Mouse (Mus musculus): ENCODE measurements at regions not wholly inside any gene's neighbourhood (a gene's known extent, or its start where the extent isn't known, plus 50 kb on each side); places are given as distances from the start of the nearest gene placed in this dataset.

DNA sequence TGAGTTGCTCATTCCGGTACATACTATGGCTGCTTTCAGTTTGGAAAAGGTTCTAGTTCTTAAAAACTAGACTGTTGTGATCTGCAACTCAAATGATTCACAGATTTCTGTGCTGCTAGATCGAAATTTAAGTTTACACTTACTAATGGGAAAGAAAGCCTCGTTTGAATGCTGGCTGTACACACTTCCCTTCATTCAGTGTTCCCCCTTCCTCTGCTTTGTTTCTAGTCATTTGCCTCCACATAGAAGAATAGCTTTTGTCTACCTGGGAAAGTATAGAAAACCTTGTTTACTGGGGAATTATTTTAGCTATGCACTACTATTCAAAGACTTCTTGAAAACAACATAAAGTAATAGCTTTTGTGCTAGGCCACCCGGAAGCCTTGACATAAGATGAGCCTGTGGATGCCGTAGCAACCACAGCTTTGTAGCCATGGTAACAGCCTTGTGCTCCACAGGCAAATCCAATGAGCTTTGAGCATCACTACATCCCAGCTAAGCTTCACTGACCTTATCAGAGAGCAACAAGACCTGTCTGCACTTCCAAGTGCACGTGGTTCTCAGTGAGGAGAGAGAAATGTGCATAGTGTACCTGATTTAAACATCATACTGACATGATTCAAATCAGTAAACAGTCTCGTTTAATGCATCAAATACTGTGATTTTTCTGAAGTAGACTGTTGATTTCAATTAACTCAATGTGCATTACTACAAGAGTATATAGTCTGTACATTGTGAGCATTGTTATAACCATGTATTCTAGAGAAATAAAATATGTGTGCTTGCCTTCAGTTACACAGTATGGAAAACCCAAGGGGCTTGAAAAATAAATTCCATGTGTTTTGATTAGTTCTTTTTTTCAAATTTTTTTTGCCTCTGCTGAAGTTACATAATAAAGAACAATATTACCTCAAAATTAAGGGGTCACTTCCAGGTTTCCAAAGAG, 165.5 kb upstream of the Prlr start:
- H3K4me1 ChIP-seq (ENCODE audit: control insufficient read depth in 1 of 2, insufficient read depth in 2 of 2, low read length in 2 of 2), result peaks cover 0 to 3% of the 10 kb centered on the region in 2 experiments; a peak in 1 of 4 replicates
- H3K9ac ChIP-seq (ENCODE audit: control insufficient read depth, low read depth, low read length, poor library complexity, severe bottlenecking), result no peak overlapping the region
- TF ChIP-seq MXI1 (IDR thresholded peaks at IDR 0.05; ENCODE audit: low read depth, low read length), result no peak
- TF ChIP-seq SIN3A (IDR thresholded peaks at IDR 0.05; ENCODE audit: low read length), result no peak
- TF ChIP-seq KAT2A (conservative IDR thresholded peaks at IDR 0.05; ENCODE audit: low read depth, low read length), result no peak
- no peak for TF ChIP-seq USF1 (IDR thresholded peaks at IDR 0.05; ENCODE audit: low read depth, low read length)
- no peak for TF ChIP-seq TBP (IDR thresholded peaks at IDR 0.05; ENCODE audit: low read depth, low read length)
- TF ChIP-seq POLR2A (IDR thresholded peaks at IDR 0.05; ENCODE audit: control insufficient read depth in 1 of 2, insufficient read depth in 1 of 2, low read depth in 1 of 2, low read length in 2 of 2, poor library complexity in 1 of 2), result no peak
- TF ChIP-seq EP300 (IDR thresholded peaks at IDR 0.05; ENCODE audit: low read depth in 1 of 2, low read length in 2 of 2), result no peak
- TF ChIP-seq NRF1 (IDR thresholded peaks at IDR 0.05; ENCODE audit: insufficient read depth, low read depth, low read length, poor library complexity, severe bottlenecking), result no peak
- no peak for TF ChIP-seq ZNF384 (IDR thresholded peaks at IDR 0.05; ENCODE audit: low read depth, low read length)
- no peak for TF ChIP-seq POLR2AphosphoS5 (IDR thresholded peaks at IDR 0.05; ENCODE audit: borderline replicate concordance, low read depth, low read length)
- no peak for TF ChIP-seq MYB (IDR thresholded peaks at IDR 0.05; ENCODE audit: low read depth, low read length)
- no peak for TF ChIP-seq UBTF (IDR thresholded peaks at IDR 0.05; ENCODE audit: borderline replicate concordance, insufficient read depth, low read depth, low read length)
- TF ChIP-seq MAZ (IDR thresholded peaks at IDR 0.05; ENCODE audit: low read depth, low read length), result no peak
- no peak for TF ChIP-seq ZKSCAN1 (IDR thresholded peaks at IDR 0.05; ENCODE audit: low read depth, low read length)
- no peak for TF ChIP-seq BHLHE40 (IDR thresholded peaks at IDR 0.05; ENCODE audit: borderline replicate concordance, low read depth, low read length)
- no peak overlapping the region for H3K4me3 ChIP-seq (ENCODE audit: control insufficient read depth in 1 of 2, insufficient read depth in 1 of 2, low read depth in 2 of 2, low read length in 2 of 2)
- no peaks in the 10 kb centered on the region for H3K9me3 ChIP-seq (replicated peaks; ENCODE audit: insufficient read depth, low read length)
- H3K36me3 ChIP-seq (ENCODE audit: control insufficient read depth in 1 of 2, insufficient read depth in 2 of 2, low read length in 2 of 2), result peaks cover 0 to 4% of the 10 kb centered on the region in 2 experiments; a peak in 1 of 4 replicates
- DNase-seq (ENCODE audit: low read depth, low spot score), result no peak
- H3K79me2 ChIP-seq (ENCODE audit: control insufficient read depth, insufficient read depth, low read length, poor library complexity), result no peaks in the 10 kb centered on the region
- no peaks in the 10 kb centered on the region for H3K27me3 ChIP-seq (ENCODE audit: control insufficient read depth in 1 of 2, insufficient read depth in 2 of 2, low read length in 2 of 2)
- H3K27ac ChIP-seq (ENCODE audit: control insufficient read depth, low read depth, low read length), result no peak overlapping the region

DNA sequence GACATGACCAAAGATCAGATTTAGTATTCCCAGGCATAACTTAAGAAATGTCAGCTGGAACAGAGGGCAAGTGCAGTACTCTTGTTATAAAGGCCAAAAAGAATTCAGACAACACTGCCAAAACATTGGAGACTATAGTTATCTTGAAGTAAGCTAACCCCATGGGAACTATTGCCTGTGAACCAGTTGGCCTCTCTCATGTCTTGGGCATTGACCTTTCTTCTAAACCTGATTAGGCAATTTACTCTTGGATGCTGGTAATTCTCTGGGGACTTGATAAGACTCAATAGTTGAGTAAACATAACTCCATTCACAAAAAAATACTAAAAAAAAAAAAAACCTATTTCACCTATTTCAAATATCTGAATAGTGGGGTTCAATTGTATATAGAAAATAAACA, 159.8 kb upstream of the Prlr start:
- H3K79me2 ChIP-seq (ENCODE audit: control insufficient read depth, insufficient read depth, low read length, poor library complexity), result no peaks in the 10 kb centered on the region
- no peak overlapping the region for H3K4me3 ChIP-seq (ENCODE audit: control insufficient read depth in 1 of 2, insufficient read depth in 1 of 2, low read depth in 2 of 2, low read length in 2 of 2)
- H3K9ac ChIP-seq (ENCODE audit: control insufficient read depth, low read depth, low read length, poor library complexity, severe bottlenecking), result no peak overlapping the region
- no peaks in the 10 kb centered on the region for H3K27me3 ChIP-seq (ENCODE audit: control insufficient read depth in 1 of 2, insufficient read depth in 2 of 2, low read length in 2 of 2)
- TF ChIP-seq MAX (IDR thresholded peaks at IDR 0.05; ENCODE audit: low read length) (no peak), CHD1 (IDR thresholded peaks at IDR 0.05; ENCODE audit: low read depth, low read length) (no peak), POLR2AphosphoS2 (IDR thresholded peaks at IDR 0.05; ENCODE audit: low read length) (no peak)
- DNase-seq (ENCODE audit: low read depth, low spot score), result no peak
- H3K9me3 ChIP-seq (replicated peaks; ENCODE audit: insufficient read depth, low read length), result no peaks in the 10 kb centered on the region
- H3K36me3 ChIP-seq (ENCODE audit: control insufficient read depth in 1 of 2, insufficient read depth in 2 of 2, low read length in 2 of 2), result peaks cover 0 to 4% of the 10 kb centered on the region in 2 experiments; a peak in 1 of 4 replicates
- peaks cover 0 to 3% of the 10 kb centered on the region in 2 experiments; a peak in 1 of 4 replicates for H3K4me1 ChIP-seq (ENCODE audit: control insufficient read depth in 1 of 2, insufficient read depth in 2 of 2, low read length in 2 of 2)
- H3K27ac ChIP-seq (ENCODE audit: control insufficient read depth, low read depth, low read length), result no peak overlapping the region

Data from MEL (cell line).